In genomic region chr11:83634425-83634824, GRCm38 (mm10) we compare ENCODE assay signal across 26 mouse cellular contexts. TPM values are rescaled to one million over a fixed set of nuclear protein-coding genes. Genes with fewer than 3 reads are reported as not detected.
A peak's percentile ranks its signal among the peaks of the same experiment; 100 is the strongest.
DNase-seq lines count a peak whose midpoint lies in the region; ATAC-seq lines count a peak whose summit lies in the region.
"Had no signal": no experiment of that assay in that cellular context is flagged by ENCODE, and none has a peak within 500 bp of the region (broad histone marks: within the 10 kb centered on the region; RNA-seq: fewer than 3 reads in every experiment).

No protein-coding gene starts in this region.

- H3K27me3 ChIP-seq in forebrain, embryonic 11.5 days (ENCODE audit: control insufficient read depth, insufficient read depth, low read length): no peaks in the 10 kb centered on the region
- H3K27me3 ChIP-seq in forebrain, embryonic 15.5 days: no peaks in the 10 kb centered on the region
- H3K27me3 ChIP-seq: embryonic facial prominence, embryonic 15.5 days; heart, embryonic 12.5 days; lung, embryonic 15.5 days; midbrain, embryonic 12.5 days; stomach, embryonic 15.5 days had no signal

- no peak; the same call in 1 of the 2 replicates for ATAC-seq in forebrain, embryonic 11.5 days (replicated peaks; ENCODE audit: low FRiP score)
- ATAC-seq in forebrain, embryonic 15.5 days (replicated peaks): no peak; the same call in 1 of the 2 replicates

- H3K4me1 ChIP-seq in forebrain, embryonic 11.5 days (replicated peaks; ENCODE audit: control insufficient read depth, insufficient read depth, low read length): no peaks in the 10 kb centered on the region
- no peaks in the 10 kb centered on the region; the same call in 1 of the 2 replicates for H3K4me1 ChIP-seq in forebrain, embryonic 15.5 days
- H3K4me1 ChIP-seq: embryonic facial prominence, embryonic 15.5 days; lung, embryonic 15.5 days; midbrain, embryonic 12.5 days; stomach, embryonic 15.5 days had no signal

- no peaks in the 10 kb centered on the region for H3K9me3 ChIP-seq in forebrain, embryonic 11.5 days (ENCODE audit: control insufficient read depth, low read length)
- no peaks in the 10 kb centered on the region for H3K9me3 ChIP-seq in forebrain, embryonic 15.5 days
- H3K9me3 ChIP-seq: embryonic facial prominence, embryonic 15.5 days; heart, embryonic 12.5 days; lung, embryonic 15.5 days; midbrain, embryonic 12.5 days; stomach, embryonic 15.5 days had no signal

- 64% methylated on average over 4 of the region's 4 CpGs for WGBS in forebrain, embryonic 11.5 days
- WGBS in forebrain, embryonic 15.5 days: 37% methylated on average over 4 of the region's 4 CpGs

- no peaks in the 10 kb centered on the region for H3K36me3 ChIP-seq in forebrain, embryonic 11.5 days (ENCODE audit: control insufficient read depth, insufficient read depth, low read length)
- H3K36me3 ChIP-seq in forebrain, embryonic 15.5 days: no peaks in the 10 kb centered on the region
- H3K36me3 ChIP-seq: embryonic facial prominence, embryonic 15.5 days; heart, embryonic 12.5 days; lung, embryonic 15.5 days; midbrain, embryonic 12.5 days; stomach, embryonic 15.5 days had no signal

- H3K27ac ChIP-seq in forebrain, embryonic 11.5 days (ENCODE audit: low read depth, low read length): no peak overlapping the region
- H3K27ac ChIP-seq in forebrain, embryonic 15.5 days (replicated peaks): no peak overlapping the region
- H3K27ac ChIP-seq: embryonic facial prominence, embryonic 15.5 days; gastrocnemius, adult 2 months; liver, embryonic 14.5 days; lung, embryonic 15.5 days; midbrain, embryonic 12.5 days; stomach, embryonic 15.5 days had no signal

- no peak overlapping the region for H3K9ac ChIP-seq in forebrain, embryonic 11.5 days (ENCODE audit: low read length)
- H3K9ac ChIP-seq in forebrain, embryonic 15.5 days (replicated peaks): no peak overlapping the region
- H3K9ac ChIP-seq: embryonic facial prominence, embryonic 15.5 days; heart, embryonic 12.5 days; liver, embryonic 14.5 days; lung, embryonic 15.5 days; midbrain, embryonic 12.5 days; stomach, embryonic 15.5 days had no signal

- H3K4me3 ChIP-seq in forebrain, embryonic 11.5 days (ENCODE audit: low read depth, low read length): no peak overlapping the region
- H3K4me3 ChIP-seq in forebrain, embryonic 15.5 days: no peak overlapping the region
- H3K4me3 ChIP-seq: embryonic facial prominence, embryonic 15.5 days; gastrocnemius, adult 2 months; heart, embryonic 12.5 days; lung, embryonic 15.5 days; midbrain, embryonic 12.5 days; stomach, embryonic 15.5 days had no signal

- DNase-seq in forebrain, embryonic 11.5 days (ENCODE audit: low spot score): peak; percentile 53
- DNase-seq in left cerebral cortex, postnatal 4 days: peak; percentile 6
- no peak for DNase-seq in left cerebral cortex, adult 8-10 months (ENCODE audit: low spot score in 2 of 2)
- DNase-seq in right cerebral cortex, postnatal 4 days: peak; percentile 30
- DNase-seq in right cerebral cortex, adult 2 months (ENCODE audit: low spot score in 2 of 2): no peak
- no peak for DNase-seq in thymus, postnatal 36 days
- DNase-seq: adrenal gland, postnatal 36 days; cerebellum, adult 8-10 months; embryo, embryonic 11 days; gastrocnemius, adult 2 months; heart, postnatal 14 days; kidney, adult 11 months; lung, postnatal 4 days; thymus, adult 18-20 months had no signal

- intact Hi-C loops in left cerebral cortex, postnatal 4 days (cut with DNase I): no loop called here

- H3K4me2 ChIP-seq in forebrain, embryonic 11.5 days (ENCODE audit: low read depth, low read length, severe bottlenecking): no peak overlapping the region
- H3K4me2 ChIP-seq in forebrain, embryonic 15.5 days (replicated peaks): no peak overlapping the region
- H3K4me2 ChIP-seq: embryonic facial prominence, embryonic 15.5 days; heart, embryonic 12.5 days; lung, embryonic 15.5 days; midbrain, embryonic 12.5 days; stomach, embryonic 15.5 days had no signal

RNA-seq across cellular contexts. Expression of gene Rpl9-ps1, which starts 11.0 kb away (rescaled TPM):
- not detected in 2 replicates for polyA plus RNA-seq in forebrain, embryonic 11.5 days (2014; fragmentation: Nextera tagmentation; extraction: Ambion mirVana)
- not detected in 2 replicates for polyA plus RNA-seq in forebrain, embryonic 15.5 days (2015; fragmentation: Nextera tagmentation; extraction: Ambion mirVana)
- not detected for total RNA-seq in left cerebral cortex, postnatal 4 days (2021)
- not detected for total RNA-seq in left cerebral cortex, adult 8-10 months (2022)
- total RNA-seq: adrenal gland, postnatal 36 days; gastrocnemius, adult 2 months; heart, postnatal 14 days; layer of hippocampus, postnatal 10 days had no signal
- polyA plus RNA-seq: C2C12; embryonic facial prominence, embryonic 15.5 days; heart, embryonic 12.5 days; kidney, embryonic 16.5 days; large intestine, adult 2 months; limb, embryonic 14.5 days; liver, embryonic 14.5 days; lung, embryonic 15.5 days; midbrain, embryonic 12.5 days; stomach, embryonic 15.5 days had no signal

RNA-seq across cellular contexts. Expression of gene Ccl3, which starts 14.7 kb away (rescaled TPM):
- 0.63 and 0.95 TPM in 2 replicates for polyA plus RNA-seq in forebrain, embryonic 11.5 days (2014; fragmentation: Nextera tagmentation; extraction: Ambion mirVana)
- 1.2 and 1.5 TPM in 2 replicates for polyA plus RNA-seq in forebrain, embryonic 15.5 days (2015; fragmentation: Nextera tagmentation; extraction: Ambion mirVana)
- total RNA-seq in left cerebral cortex, postnatal 4 days (2021): under 1 TPM in 1 of 2 experiments, not detected in 1; 0.64 TPM
- total RNA-seq in left cerebral cortex, adult 8-10 months (2022): 10 to 100 TPM in 1 of 4 experiments, 1 to 10 TPM in 1, under 1 TPM in 1, not detected in 1; 0.51 to 10.8 (median 8.0) TPM
- total RNA-seq: adrenal gland, postnatal 36 days; gastrocnemius, adult 2 months; heart, postnatal 14 days had no signal
- polyA plus RNA-seq: C2C12 had no signal

RNA-seq across cellular contexts. Expression of gene Ccl4, which starts 28.0 kb away (rescaled TPM):
- 0.44 TPM in 1 of 2 replicates, not detected in the other for polyA plus RNA-seq in forebrain, embryonic 11.5 days (2014; fragmentation: Nextera tagmentation; extraction: Ambion mirVana)
- 0.40 and 0.46 TPM in 2 replicates for polyA plus RNA-seq in forebrain, embryonic 15.5 days (2015; fragmentation: Nextera tagmentation; extraction: Ambion mirVana)
- total RNA-seq in left cerebral cortex, postnatal 4 days (2021): not detected
- total RNA-seq in left cerebral cortex, adult 8-10 months (2022): 1 to 10 TPM in 2 of 4 experiments, not detected in 2; 2.9 to 5.1 TPM
- total RNA-seq: gastrocnemius, adult 2 months; heart, postnatal 14 days; layer of hippocampus, postnatal 10 days had no signal
- polyA plus RNA-seq: C2C12 had no signal

RNA-seq across cellular contexts. Expression of gene Ccl6, which starts 41.5 kb away (rescaled TPM):
- 0.80 and 0.89 TPM in 2 replicates for polyA plus RNA-seq in forebrain, embryonic 11.5 days (2014; fragmentation: Nextera tagmentation; extraction: Ambion mirVana)
- polyA plus RNA-seq in forebrain, embryonic 15.5 days (2015; fragmentation: Nextera tagmentation; extraction: Ambion mirVana): 1.5 and 2.4 TPM in 2 replicates
- total RNA-seq in left cerebral cortex, postnatal 4 days (2021): 1 to 10 TPM; 1.4 to 1.6 TPM
- 10 to 100 TPM in 2 of 4 experiments, 1 to 10 TPM in 1, under 1 TPM in 1; 0.65 to 29.6 (median 13.0) TPM for total RNA-seq in left cerebral cortex, adult 8-10 months (2022)
- polyA plus RNA-seq: C2C12 had no signal

RNA-seq across cellular contexts. Expression of gene Ccl9, which starts 56.0 kb away (rescaled TPM):
- polyA plus RNA-seq in forebrain, embryonic 11.5 days (2014; fragmentation: Nextera tagmentation; extraction: Ambion mirVana): 1.1 and 1.3 TPM in 2 replicates
- 1.2 and 1.7 TPM in 2 replicates for polyA plus RNA-seq in forebrain, embryonic 15.5 days (2015; fragmentation: Nextera tagmentation; extraction: Ambion mirVana)
- 1 to 10 TPM; 1.3 to 2.0 TPM for total RNA-seq in left cerebral cortex, postnatal 4 days (2021)
- 10 to 100 TPM in 1 of 4 experiments, 1 to 10 TPM in 3; 2.9 to 10.8 (median 5.0) TPM for total RNA-seq in left cerebral cortex, adult 8-10 months (2022)

Comparison
In these comparisons a context has a peak if more than half of its experiments do, and no peak if none do; other contexts are left out.
1. DNase-seq: peak in forebrain, embryonic 11.5 days (single experiment), left cerebral cortex, postnatal 4 days (single experiment) and right cerebral cortex, postnatal 4 days (single experiment); none in left cerebral cortex, adult 8-10 months (0 of 2), right cerebral cortex, adult 2 months (0 of 2) and thymus, postnatal 36 days (0 of 2).